Mouse (Mus musculus): ENCODE results near the gene Gm16513. TPM values are rescaled to one million over a fixed set of nuclear protein-coding genes. Genes with fewer than 3 reads are reported as not detected.
"Not testable (repeated sequence)": the region's sequence is repeated elsewhere in the genome, so short reads cannot be mapped to it uniquely, and the experiment has no call there.

Gene Gm16513
- not detected in 2 replicates for polyA plus RNA-seq (2012; rRNA removed)

GRCm38 (mm10) chr5:95182324-95182723 lies at the start of gene Gm16513:
Gene Gm16513 (plus strand): TSS chr5:95182624.
- no CpG with 5 or more reads among the region's 1 CpGs for WGBS
- DNase-seq (ENCODE audit: low read depth, low spot score) = not testable (repeated sequence)

Other genes starting within 250 kb of the Gm16513 start
- not detected in 2 replicates for gene Gm6367, start 194.0 kb upstream of the Gm16513 start, polyA plus RNA-seq (2012; rRNA removed)
- gene Gm7942, start 75.7 kb upstream of the Gm16513 start, polyA plus RNA-seq (2012; rRNA removed) = not detected in 2 replicates
- gene Gm10424, start 90.1 kb downstream of the Gm16513 start, polyA plus RNA-seq (2012; rRNA removed) = not detected in 2 replicates
- not detected in 2 replicates for gene Gm3259, start 123.3 kb downstream of the Gm16513 start, polyA plus RNA-seq (2012; rRNA removed)